In genomic region chr2:70471861-70472620, GRCm38 (mm10) we compare ENCODE assay signal across 8 mouse cellular contexts. TPM values are rescaled to one million over a fixed set of nuclear protein-coding genes. Genes with fewer than 3 reads are reported as not detected.
DNase-seq lines count a peak whose midpoint lies in the region; ATAC-seq and TF ChIP-seq lines count a peak whose summit lies in the region.

No protein-coding gene starts in this region.

- H3K4me1 ChIP-seq in embryonic facial prominence, embryonic 15.5 days: peaks cover 49% of the 10 kb centered on the region
- peaks cover 15% of the 10 kb centered on the region for H3K4me1 ChIP-seq in intestine, embryonic 14.5 days (replicated peaks; ENCODE audit: control insufficient read depth, insufficient read depth, low read length)
- H3K4me1 ChIP-seq in liver, embryonic 14.5 days (replicated peaks; ENCODE audit: control insufficient read depth in 2 of 2, insufficient read depth in 2 of 2, low read length in 1 of 2): no peaks in the 10 kb centered on the region
- peaks cover 48% of the 10 kb centered on the region for H3K4me1 ChIP-seq in neural tube, embryonic 15.5 days

- H3K27me3 ChIP-seq in embryonic facial prominence, embryonic 15.5 days: peaks cover 62% of the 10 kb centered on the region
- peaks cover 82% of the 10 kb centered on the region for H3K27me3 ChIP-seq in intestine, embryonic 14.5 days (replicated peaks; ENCODE audit: control insufficient read depth, insufficient read depth, low read length)
- H3K27me3 ChIP-seq in liver, embryonic 14.5 days (ENCODE audit: control insufficient read depth, insufficient read depth, low read length): peaks cover 70% of the 10 kb centered on the region
- H3K27me3 ChIP-seq in neural tube, embryonic 15.5 days (replicated peaks): peaks cover 69% of the 10 kb centered on the region

- no peaks in the 10 kb centered on the region for H3K9me3 ChIP-seq in embryonic facial prominence, embryonic 15.5 days (replicated peaks)
- no peaks in the 10 kb centered on the region for H3K9me3 ChIP-seq in intestine, embryonic 14.5 days (ENCODE audit: control insufficient read depth, low read length)
- H3K9me3 ChIP-seq in liver, embryonic 14.5 days (ENCODE audit: control insufficient read depth, low read length): no peaks in the 10 kb centered on the region
- no peaks in the 10 kb centered on the region for H3K9me3 ChIP-seq in neural tube, embryonic 15.5 days (replicated peaks)

- TF ChIP-seq EP300 in liver, embryonic 14.5 days (IDR thresholded peaks at IDR 0.05; ENCODE audit: low read depth): no peak

- H3K36me3 ChIP-seq in embryonic facial prominence, embryonic 15.5 days: no peaks in the 10 kb centered on the region
- no peaks in the 10 kb centered on the region for H3K36me3 ChIP-seq in intestine, embryonic 14.5 days (ENCODE audit: control insufficient read depth, insufficient read depth, low read length)
- no peaks in the 10 kb centered on the region for H3K36me3 ChIP-seq in liver, embryonic 14.5 days (replicated peaks; ENCODE audit: control insufficient read depth, insufficient read depth, low read depth)
- H3K36me3 ChIP-seq in neural tube, embryonic 15.5 days: no peaks in the 10 kb centered on the region

- H3K9ac ChIP-seq in embryonic facial prominence, embryonic 15.5 days: no peak overlapping the region
- no peak overlapping the region; the same call in 1 of the 2 replicates for H3K9ac ChIP-seq in intestine, embryonic 14.5 days (ENCODE audit: low read length)
- no peak overlapping the region for H3K9ac ChIP-seq in liver, embryonic 14.5 days (replicated peaks)
- H3K9ac ChIP-seq in neural tube, embryonic 15.5 days (replicated peaks): 0 out of 2 replicates have a peak overlapping the region, but pooled peaks have one; percentile 3

- peak overlapping the region; percentile 41 for H3K4me3 ChIP-seq in embryonic facial prominence, embryonic 15.5 days (replicated peaks)
- peak overlapping the region; percentile 33 for H3K4me3 ChIP-seq in intestine, embryonic 14.5 days (ENCODE audit: low read depth, low read length)
- no peak overlapping the region for H3K4me3 ChIP-seq in liver, embryonic 14.5 days (ENCODE audit: insufficient read depth in 1 of 2, low read depth in 2 of 2, low read length in 2 of 2)
- peak overlapping the region; percentile 33 for H3K4me3 ChIP-seq in neural tube, embryonic 15.5 days (replicated peaks)

- peak; percentile 21 for DNase-seq in right cerebral cortex, postnatal 4 days
- no peak for DNase-seq in right cerebral cortex, postnatal 14 days
- DNase-seq in intestine, embryonic 14.5 days (ENCODE audit: low spot score): peak; percentile 79
- DNase-seq in liver, embryonic 14.5 days (ENCODE audit: low read depth in 3 of 3, low spot score in 3 of 3): no peak
- no peak for DNase-seq in cerebellum, adult 9-11 months

- under 1% methylated on average over 48 of the region's 48 CpGs for WGBS in embryonic facial prominence, embryonic 15.5 days
- under 1% methylated on average over 48 of the region's 48 CpGs for WGBS in intestine, embryonic 14.5 days
- 1% methylated on average over 48 of the region's 48 CpGs for WGBS in liver, embryonic 14.5 days (ENCODE audit: insufficient replicate concordance)
- WGBS in neural tube, embryonic 15.5 days: 1% methylated on average over 48 of the region's 48 CpGs

- no peak overlapping the region for H3K27ac ChIP-seq in embryonic facial prominence, embryonic 15.5 days (replicated peaks)
- H3K27ac ChIP-seq in intestine, embryonic 14.5 days (ENCODE audit: low read depth): no peak overlapping the region
- H3K27ac ChIP-seq in liver, embryonic 14.5 days: no peak overlapping the region
- H3K27ac ChIP-seq in neural tube, embryonic 15.5 days (replicated peaks): no peak overlapping the region

- TF ChIP-seq CTCF in liver, embryonic 14.5 days (IDR thresholded peaks at IDR 0.05; ENCODE audit: low read depth): no peak

- H3K4me2 ChIP-seq in embryonic facial prominence, embryonic 15.5 days (replicated peaks): peak overlapping the region; percentile 80
- H3K4me2 ChIP-seq in intestine, embryonic 14.5 days (ENCODE audit: low read length): peak overlapping the region; percentile 72
- H3K4me2 ChIP-seq in liver, embryonic 14.5 days (ENCODE audit: low read depth): peak overlapping the region; percentile 36; the same call in 1 of the 2 replicates
- H3K4me2 ChIP-seq in neural tube, embryonic 15.5 days: peak overlapping the region; percentile 63

- no peak for ATAC-seq in embryonic facial prominence, embryonic 15.5 days (ENCODE audit: insufficient number of reproducible peaks, low FRiP score, low TSS enrichment, low read depth)
- ATAC-seq in intestine, embryonic 14.5 days (replicated peaks; ENCODE audit: low FRiP score, low TSS enrichment, low read depth): no peak
- ATAC-seq in liver, embryonic 14.5 days (ENCODE audit: insufficient read depth): no peak
- ATAC-seq in neural tube, embryonic 15.5 days (ENCODE audit: low FRiP score): no peak
- ATAC-seq in frontal cortex, adult (ENCODE audit: low TSS enrichment): no peak

RNA-seq across cellular contexts. Expression of gene Sp5, which starts 2.7 kb away (rescaled TPM):
- polyA plus RNA-seq in embryonic facial prominence, embryonic 15.5 days (2015; fragmentation: Nextera tagmentation; extraction: Ambion mirVana): 7.4 and 9.6 TPM in 2 replicates
- 0.60 and 0.90 TPM in 2 replicates for polyA plus RNA-seq in intestine, embryonic 14.5 days (2014; fragmentation: Nextera tagmentation; extraction: Ambion mirVana)
- 0.08 and 0.14 TPM in 2 replicates for polyA plus RNA-seq in liver, embryonic 14.5 days (2012; rRNA removed)
- 0.06 and 0.11 TPM in 2 replicates for polyA plus RNA-seq in liver, embryonic 14.5 days (2014; fragmentation: Nextera tagmentation; extraction: Ambion mirVana)
- polyA plus RNA-seq in neural tube, embryonic 15.5 days (2015; fragmentation: Nextera tagmentation; extraction: Ambion mirVana): 1.6 and 2.1 TPM in 2 replicates

RNA-seq across cellular contexts. Expression of gene Erich2, which starts 36.6 kb away (rescaled TPM):
- 7.2 and 11.0 TPM in 2 replicates for polyA plus RNA-seq in embryonic facial prominence, embryonic 15.5 days (2015; fragmentation: Nextera tagmentation; extraction: Ambion mirVana)
- 0.88 and 1.9 TPM in 2 replicates for polyA plus RNA-seq in intestine, embryonic 14.5 days (2014; fragmentation: Nextera tagmentation; extraction: Ambion mirVana)
- not detected in 2 replicates for polyA plus RNA-seq in liver, embryonic 14.5 days (2012; rRNA removed)
- polyA plus RNA-seq in liver, embryonic 14.5 days (2014; fragmentation: Nextera tagmentation; extraction: Ambion mirVana): not detected in 2 replicates
- 0.92 and 2.1 TPM in 2 replicates for polyA plus RNA-seq in neural tube, embryonic 15.5 days (2015; fragmentation: Nextera tagmentation; extraction: Ambion mirVana)

Comparison
In these comparisons a context has a peak if more than half of its experiments do, and no peak if none do; other contexts are left out.
1. DNase-seq: peak in right cerebral cortex, postnatal 4 days (single experiment) and intestine, embryonic 14.5 days (single experiment); none in right cerebral cortex, postnatal 14 days (single experiment), liver, embryonic 14.5 days (0 of 3) and cerebellum, adult 9-11 months (single experiment).
2. H3K4me3 ChIP-seq: peak in embryonic facial prominence, embryonic 15.5 days (single experiment), intestine, embryonic 14.5 days (single experiment) and neural tube, embryonic 15.5 days (single experiment); none in liver, embryonic 14.5 days (0 of 2).
3. Peak in every context shown above with its lines, with median percentiles within 50 percentile points of each other: H3K4me2 ChIP-seq.